Mouse (Mus musculus) neural tube, embryonic 15.5 days (tissue): Measurements from ENCODE around the gene Grk1. TPM values are rescaled to one million over a fixed set of nuclear protein-coding genes. Genes with fewer than 3 reads are reported as not detected.

Experiments
- ATAC-seq: fragments of 200-750 bp; cut with Nextera tagmentation; 2 replicates; pipeline ENCODE4 v1.8.0; 2017; ENCODE audit warnings: mild to moderate bottlenecking, moderate TSS enrichment, moderate library complexity; ENCODE audit not compliant: low FRiP score
- H3K27ac ChIP-seq: fragments of 300-500 bp; sonication (generic); replicated peaks from 2 replicates; pipeline ENCODE4 v1.5.1; 2015; ENCODE audit warnings: mild to moderate bottlenecking, inconsistent platforms
- H3K27me3 ChIP-seq: fragments of 300-500 bp; sonication (generic); replicated peaks from 2 replicates; pipeline ENCODE4 v1.6.1; 2015; ENCODE audit warnings: inconsistent platforms
- H3K36me3 ChIP-seq: fragments of 300-500 bp; sonication (generic); 2 replicates; pipeline ENCODE4 v1.6.1; 2015; ENCODE audit warnings: inconsistent platforms
- H3K4me1 ChIP-seq: fragments of 300-500 bp; sonication (generic); 2 replicates; pipeline ENCODE4 v1.6.1; 2015; ENCODE audit warnings: inconsistent platforms
- H3K4me2 ChIP-seq: fragments of 300-500 bp; sonication (generic); 2 replicates; pipeline ENCODE4 v1.6.1; 2015; ENCODE audit warnings: inconsistent platforms, mild to moderate bottlenecking, moderate library complexity
- H3K4me3 ChIP-seq: fragments of 300-500 bp; sonication (generic); replicated peaks from 2 replicates; pipeline ENCODE4 v1.5.1; 2015; ENCODE audit warnings: mild to moderate bottlenecking, inconsistent platforms
- H3K9ac ChIP-seq: fragments of 300-500 bp; sonication (generic); replicated peaks from 2 replicates; pipeline ENCODE4 v1.6.1; 2015; ENCODE audit warnings: mild to moderate bottlenecking, inconsistent platforms
- H3K9me3 ChIP-seq: fragments of 300-500 bp; sonication (generic); replicated peaks from 2 replicates; pipeline ENCODE4 v1.6.1; 2016; ENCODE audit warnings: inconsistent platforms
- WGBS: fragments of 180-500 bp; shearing (Covaris S2); methylation state at CpG from one replicate; pipeline ENCODE4 v1.1.7; 2015; ENCODE audit warnings: mixed read lengths; 5-methylcytosine and 5-hydroxymethylcytosine counted together
- polyA plus RNA-seq: library from polyadenylated mRNA; unstranded; fragments of >200 nt; fragmentation: Nextera tagmentation; extraction: Ambion mirVana; gene quantifications from 2 replicates; pipeline ENCODE4 v1.2.1, GENCODE M21; 2015

The Grk1 gene
- polyA plus RNA-seq, 1 experiment from 2014 or later = not detected

DNA sequence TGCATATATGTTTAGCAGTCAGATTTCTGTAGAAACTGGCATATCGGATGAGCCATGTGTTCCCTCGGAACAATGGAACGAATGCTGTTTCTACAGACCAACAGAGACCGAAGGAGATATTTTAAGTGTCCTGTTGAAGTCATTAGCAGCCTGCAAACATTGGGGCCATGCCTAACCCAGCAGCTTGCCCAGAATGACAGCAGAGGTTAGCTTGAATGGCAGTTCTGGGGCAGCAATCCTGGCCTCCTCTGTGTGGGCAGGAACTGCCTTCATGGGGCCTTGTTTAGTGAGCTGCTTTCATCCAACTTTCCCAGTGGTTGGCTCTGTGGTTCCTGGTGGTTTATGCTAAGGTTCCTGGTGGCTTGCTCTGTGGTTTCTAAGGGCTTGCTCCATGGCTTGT lies 54.5 kb downstream of the Grk1 start:
- Histone ChIP-seq H3K9me3 (no peaks in the 10 kb centered on the region), H3K4me3 (no peak overlapping the region), H3K27me3 (no peaks in the 10 kb centered on the region), H3K9ac (no peak overlapping the region), H3K4me1 (peaks cover 8% of the 10 kb centered on the region), H3K36me3 (no peaks in the 10 kb centered on the region), H3K4me2 (no peak overlapping the region), H3K27ac (no peak overlapping the region)
- WGBS = 95% methylated on average over 4 of the region's 4 CpGs
- no peak for ATAC-seq

DNA sequence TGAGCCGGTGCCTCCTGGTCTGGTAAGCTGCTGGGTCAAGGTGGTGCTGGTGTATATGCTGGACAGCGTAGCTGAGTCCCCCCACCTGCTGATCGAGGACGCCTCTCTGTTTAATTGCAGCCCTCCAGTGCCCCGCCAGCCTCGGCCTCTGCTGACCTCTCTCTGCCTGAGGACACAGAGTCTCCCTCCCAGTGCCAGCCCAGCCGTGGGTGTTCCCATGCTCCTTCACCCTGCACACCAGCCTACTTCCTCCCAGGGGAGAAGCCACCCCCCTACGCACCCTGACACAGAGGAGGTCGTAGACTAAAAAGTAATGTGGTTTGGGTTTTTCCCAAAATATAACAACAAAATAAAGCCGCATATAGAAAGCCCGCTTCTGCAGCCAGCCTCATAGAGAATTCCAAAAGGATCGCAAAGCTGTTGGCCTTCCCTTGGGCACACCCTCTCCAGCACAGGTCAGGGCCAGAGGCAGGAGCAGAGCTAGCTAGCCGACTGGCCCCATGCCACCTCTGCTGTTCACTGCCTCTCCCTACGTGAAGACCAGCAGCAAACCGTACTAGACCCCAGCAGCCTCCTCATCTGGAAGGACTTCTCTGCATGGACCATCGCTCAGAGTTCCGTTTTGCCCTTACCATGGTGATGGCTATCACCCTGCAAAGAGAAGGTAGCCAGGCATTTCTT lies 56.3 kb downstream of the Grk1 start:
- Histone ChIP-seq H3K9me3 (no peaks in the 10 kb centered on the region), H3K4me3 (no peak overlapping the region), H3K27me3 (no peaks in the 10 kb centered on the region), H3K36me3 (peaks cover 5% of the 10 kb centered on the region), H3K4me1 (no peaks in the 10 kb centered on the region), H3K4me2 (no peak overlapping the region), H3K9ac (no peak overlapping the region), H3K27ac (no peak overlapping the region)
- no peak for ATAC-seq
- WGBS = 86% methylated on average over 17 of the region's 17 CpGs

DNA sequence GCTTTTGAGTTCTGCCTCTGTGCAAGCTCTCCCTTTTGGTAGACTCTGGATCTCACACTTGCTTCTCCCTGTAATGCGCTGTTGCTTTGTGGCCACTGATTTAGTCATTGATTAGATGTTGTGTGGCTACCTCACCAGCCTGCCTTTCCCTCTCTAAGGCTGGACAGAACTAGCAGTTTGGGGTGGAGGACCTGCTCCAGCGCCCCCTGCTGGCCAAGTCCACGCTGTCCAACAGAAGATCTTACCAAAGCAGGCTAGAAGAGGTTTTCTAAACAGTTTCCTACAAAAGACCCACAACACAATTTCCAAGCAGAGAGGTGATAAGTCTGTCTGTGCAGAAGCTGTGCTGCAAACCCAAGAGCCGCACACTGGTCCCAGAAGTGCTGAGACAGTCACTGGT lies 57.0 kb downstream of the Grk1 start:
- Histone ChIP-seq H3K27ac (no peak overlapping the region), H3K4me2 (no peak overlapping the region), H3K36me3 (peaks cover 12% of the 10 kb centered on the region), H3K4me1 (no peaks in the 10 kb centered on the region), H3K9ac (no peak overlapping the region), H3K9me3 (no peaks in the 10 kb centered on the region), H3K27me3 (no peaks in the 10 kb centered on the region), H3K4me3 (no peak overlapping the region)
- WGBS = 38% methylated on average over 4 of the region's 4 CpGs
- no peak for ATAC-seq

DNA sequence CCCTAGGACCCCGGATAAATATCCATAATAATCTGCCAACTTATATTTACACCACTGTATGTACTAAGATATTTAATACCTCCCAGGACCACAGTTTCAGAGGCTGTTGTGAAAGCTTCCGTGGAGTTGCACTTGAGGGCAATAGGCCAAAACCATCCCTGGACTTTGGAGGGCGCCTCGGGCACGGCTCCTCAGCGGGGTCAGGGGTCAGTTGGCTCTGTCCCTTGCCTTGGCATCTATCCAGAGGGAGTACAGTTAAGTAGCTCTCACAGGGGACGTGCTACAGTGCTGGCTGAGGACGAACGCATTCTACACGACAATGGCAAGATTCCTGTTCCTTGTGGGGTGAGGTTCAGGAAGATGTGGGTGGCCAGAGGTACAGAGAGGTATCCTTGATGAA lies 57.5 kb downstream of the Grk1 start:
- H3K4me3 ChIP-seq = no peak overlapping the region
- H3K9me3 ChIP-seq = no peaks in the 10 kb centered on the region
- no peak for ATAC-seq
- WGBS = 71% methylated on average over 10 of the region's 10 CpGs
- H3K4me2 ChIP-seq = no peak overlapping the region
- H3K9ac ChIP-seq = no peak overlapping the region
- H3K36me3 ChIP-seq = peaks cover 13% of the 10 kb centered on the region
- no peak overlapping the region for H3K27ac ChIP-seq
- H3K4me1 ChIP-seq = no peaks in the 10 kb centered on the region
- H3K27me3 ChIP-seq = no peaks in the 10 kb centered on the region

DNA sequence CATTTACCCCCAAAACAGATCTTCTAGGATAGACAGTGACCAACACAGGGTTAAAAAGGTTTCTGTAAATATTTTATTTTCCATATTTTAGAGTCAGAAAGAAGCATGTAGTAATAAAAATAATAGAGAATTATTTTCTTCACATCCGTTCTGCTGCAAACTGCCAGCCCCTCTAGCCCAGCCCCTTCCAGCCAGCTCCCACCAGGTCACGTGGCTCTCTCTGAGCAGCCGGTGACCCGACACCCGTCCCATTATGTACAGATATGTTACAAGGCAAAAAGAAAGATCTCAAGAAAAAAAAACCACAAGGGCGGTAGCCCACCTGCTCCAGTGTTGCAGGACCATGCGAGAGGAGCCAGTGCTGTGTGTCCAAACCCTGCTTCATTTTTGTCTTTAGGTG lies 60.4 kb downstream of the Grk1 start:
- Histone ChIP-seq H3K4me2 (no peak overlapping the region), H3K27ac (no peak overlapping the region), H3K9ac (no peak overlapping the region), H3K4me3 (no peak overlapping the region), H3K36me3 (peaks cover 28% of the 10 kb centered on the region), H3K4me1 (no peaks in the 10 kb centered on the region), H3K27me3 (no peaks in the 10 kb centered on the region), H3K9me3 (no peaks in the 10 kb centered on the region)
- WGBS = 74% methylated on average over 7 of the region's 7 CpGs
- no peak for ATAC-seq

DNA sequence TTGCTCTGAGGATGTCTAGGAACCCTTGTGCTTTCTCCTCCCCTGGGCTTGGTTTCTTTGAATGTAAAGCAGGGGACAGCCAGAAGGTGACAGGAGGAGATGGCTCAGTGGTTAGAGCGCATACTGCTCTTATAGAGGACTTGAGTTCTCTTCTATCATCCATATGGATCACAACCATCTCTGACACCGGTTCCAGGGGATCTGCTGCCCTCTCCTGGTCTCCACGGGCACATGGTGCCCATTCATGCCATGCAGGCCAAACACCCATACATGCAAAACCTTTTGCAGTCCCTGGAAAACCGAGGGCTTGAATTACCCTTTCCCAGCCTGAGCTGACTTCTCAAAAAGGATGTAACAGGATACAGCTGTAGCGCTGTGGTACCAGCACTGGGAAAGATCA lies 62.1 kb downstream of the Grk1 start:
- WGBS = 71% methylated on average over 5 of the region's 5 CpGs
- no peak overlapping the region for H3K27ac ChIP-seq
- H3K4me3 ChIP-seq = no peak overlapping the region
- H3K27me3 ChIP-seq = no peaks in the 10 kb centered on the region
- H3K9ac ChIP-seq = no peak overlapping the region
- H3K4me2 ChIP-seq = no peak overlapping the region
- peaks cover 32% of the 10 kb centered on the region for H3K36me3 ChIP-seq
- no peak for ATAC-seq
- H3K9me3 ChIP-seq = no peaks in the 10 kb centered on the region
- H3K4me1 ChIP-seq = no peaks in the 10 kb centered on the region

DNA sequence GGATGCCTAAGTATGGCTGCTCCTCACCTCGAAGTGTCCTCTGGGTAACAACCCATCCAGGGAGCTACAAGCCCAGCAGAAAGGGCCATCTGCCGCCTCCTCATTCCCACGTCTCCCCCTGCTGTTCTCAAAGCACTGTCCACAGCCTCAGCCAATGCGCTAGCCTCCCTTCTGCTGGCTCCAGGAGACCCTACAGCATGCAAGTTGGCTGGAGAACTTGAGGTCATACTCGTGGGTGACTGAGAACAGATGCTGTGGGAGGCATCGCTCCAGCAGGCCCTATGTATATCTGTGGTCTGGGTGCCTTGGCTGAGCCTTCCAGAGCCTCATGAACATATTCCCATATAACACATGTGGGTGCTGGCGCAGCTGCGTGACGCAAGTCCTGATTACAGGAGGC lies 63.9 kb downstream of the Grk1 start:
- ATAC-seq = no peak
- Histone ChIP-seq H3K4me2 (no peak overlapping the region), H3K4me3 (no peak overlapping the region), H3K27ac (no peak overlapping the region), H3K36me3 (peaks cover 39% of the 10 kb centered on the region), H3K9me3 (no peaks in the 10 kb centered on the region), H3K27me3 (no peaks in the 10 kb centered on the region), H3K4me1 (no peaks in the 10 kb centered on the region), H3K9ac (no peak overlapping the region)
- 85% methylated on average over 9 of the region's 9 CpGs for WGBS

DNA sequence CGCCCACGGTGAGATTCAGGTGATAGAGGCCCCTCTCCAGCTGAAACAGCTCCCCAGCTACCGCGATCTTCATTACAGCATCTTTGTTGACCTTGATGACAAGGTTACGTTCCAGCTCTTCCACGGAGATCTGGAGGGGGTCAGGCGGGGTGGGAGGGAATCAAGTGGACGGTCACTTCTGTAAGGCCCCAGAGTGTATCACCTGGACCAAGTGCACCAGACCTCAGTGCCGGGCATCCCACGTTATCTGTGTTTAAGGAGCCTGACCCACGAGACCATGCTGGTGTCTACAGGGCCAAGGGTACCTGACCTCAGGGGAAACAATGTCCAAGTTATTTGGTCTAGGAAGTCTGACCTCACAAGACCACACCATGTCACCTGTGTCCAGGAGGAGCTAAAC lies 66.6 kb downstream of the Grk1 start:
- 90% methylated on average over 11 of the region's 11 CpGs for WGBS
- Histone ChIP-seq H3K27me3 (no peaks in the 10 kb centered on the region), H3K36me3 (peaks cover 45% of the 10 kb centered on the region), H3K9ac (no peak overlapping the region), H3K4me1 (no peaks in the 10 kb centered on the region), H3K27ac (no peak overlapping the region), H3K9me3 (no peaks in the 10 kb centered on the region), H3K4me3 (no peak overlapping the region), H3K4me2 (no peak overlapping the region)
- ATAC-seq = no peak

Other genes with a start within 250 kb of the Grk1 start
- gene Lamp1, start 245.9 kb upstream of the Grk1 start, polyA plus RNA-seq = 286 and 295 TPM in 2 replicates
- gene Grtp1, start 204.5 kb upstream of the Grk1 start, polyA plus RNA-seq = 14.4 and 19.0 TPM in 2 replicates
- 1.1 and 1.8 TPM in 2 replicates for gene Adprhl1, start 150.9 kb upstream of the Grk1 start, polyA plus RNA-seq
- 32.9 and 36.5 TPM in 2 replicates for gene Dcun1d2, start 117.0 kb upstream of the Grk1 start, polyA plus RNA-seq
- 50.9 and 54.7 TPM in 2 replicates for gene Tmco3, start 116.9 kb upstream of the Grk1 start, polyA plus RNA-seq
- gene Tfdp1, start 66.3 kb upstream of the Grk1 start, polyA plus RNA-seq = 88.2 and 113 TPM in 2 replicates
- not detected in 2 replicates for gene Atp4b, start 8.3 kb upstream of the Grk1 start, polyA plus RNA-seq
- gene Tmem255b, start 30.1 kb downstream of the Grk1 start, polyA plus RNA-seq = 2.1 and 2.9 TPM in 2 replicates
- 59.1 and 88.5 TPM in 2 replicates for gene Gas6, start 89.4 kb downstream of the Grk1 start, polyA plus RNA-seq
- not detected in 2 replicates for gene 1700029H14Rik, start 157.4 kb downstream of the Grk1 start, polyA plus RNA-seq